In the genomic region with DNA sequence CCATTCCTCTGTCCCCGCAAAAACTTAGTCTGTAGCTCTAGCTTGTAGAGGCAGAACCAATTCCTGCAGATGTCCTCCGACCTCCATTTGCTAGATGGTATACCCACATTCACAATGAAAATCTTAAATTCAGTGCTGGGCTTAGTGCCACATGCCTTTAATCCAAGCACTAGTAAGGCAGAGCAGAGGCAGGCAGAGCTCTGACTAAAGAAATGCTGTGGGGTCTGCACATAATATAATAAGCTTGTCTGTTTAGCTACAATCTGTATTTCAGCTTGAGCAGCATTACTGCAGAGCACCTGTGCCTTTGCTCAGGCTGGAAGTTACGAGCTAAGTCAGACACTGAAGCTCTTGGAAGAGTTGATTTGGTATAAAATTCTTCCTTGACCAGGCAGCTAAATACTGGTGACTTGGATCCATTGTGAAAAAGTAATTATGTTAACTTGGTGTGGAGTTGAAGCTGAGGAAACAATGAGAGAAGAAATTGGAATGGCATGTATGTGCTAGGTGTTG, we compare ENCODE assay signal across 27 mouse cellular contexts. TPM values are rescaled to one million over a fixed set of nuclear protein-coding genes. Genes with fewer than 3 reads are reported as not detected.
DNase-seq lines count a peak whose midpoint lies in the region; ATAC-seq and TF ChIP-seq lines count a peak whose summit lies in the region.
"Had no signal": no experiment of that assay in that cellular context is flagged by ENCODE, and none has a peak within 500 bp of the region (broad histone marks: within the 10 kb centered on the region; RNA-seq: fewer than 3 reads in every experiment).

No protein-coding gene starts in this region.

- H3K4me2 ChIP-seq in neural tube, embryonic 15.5 days, result no peak overlapping the region
- H3K4me2 ChIP-seq in forebrain, postnatal 0 days (ENCODE audit: low read depth), result no peak overlapping the region
- H3K4me2 ChIP-seq: limb, embryonic 15.5 days; liver, embryonic 15.5 days; midbrain, embryonic 12.5 days; stomach, embryonic 15.5 days had no signal

- peaks cover 3% of the 10 kb centered on the region; the same call in 1 of the 2 replicates for H3K4me1 ChIP-seq in neural tube, embryonic 15.5 days
- no peaks in the 10 kb centered on the region for H3K4me1 ChIP-seq in forebrain, postnatal 0 days (ENCODE audit: insufficient read depth)
- H3K4me1 ChIP-seq: limb, embryonic 15.5 days; midbrain, embryonic 12.5 days; stomach, embryonic 15.5 days had no signal

- peaks cover 72% of the 10 kb centered on the region for H3K36me3 ChIP-seq in neural tube, embryonic 15.5 days
- peaks cover 74% of the 10 kb centered on the region for H3K36me3 ChIP-seq in forebrain, postnatal 0 days (ENCODE audit: insufficient read depth)

- H3K9me3 ChIP-seq in neural tube, embryonic 15.5 days (replicated peaks), result no peaks in the 10 kb centered on the region
- H3K9me3 ChIP-seq in forebrain, postnatal 0 days (ENCODE audit: low read length), result no peaks in the 10 kb centered on the region
- H3K9me3 ChIP-seq: limb, embryonic 15.5 days; liver, embryonic 15.5 days; midbrain, embryonic 12.5 days; stomach, embryonic 15.5 days had no signal

- H3K27me3 ChIP-seq in neural tube, embryonic 15.5 days (replicated peaks), result no peaks in the 10 kb centered on the region
- no peaks in the 10 kb centered on the region for H3K27me3 ChIP-seq in forebrain, postnatal 0 days (ENCODE audit: insufficient read depth, low read length)
- H3K27me3 ChIP-seq: CH12.LX; limb, embryonic 15.5 days; liver, embryonic 15.5 days; midbrain, embryonic 12.5 days; stomach, embryonic 15.5 days had no signal

- TF ChIP-seq CTCF in forebrain, postnatal 0 days (IDR thresholded peaks at IDR 0.05; ENCODE audit: low read depth), result no peak

- no peak overlapping the region for H3K9ac ChIP-seq in neural tube, embryonic 15.5 days (replicated peaks)
- H3K9ac ChIP-seq in forebrain, postnatal 0 days, result no peak overlapping the region
- H3K9ac ChIP-seq: limb, embryonic 15.5 days; liver, embryonic 15.5 days; midbrain, embryonic 12.5 days; stomach, embryonic 15.5 days had no signal

- no peak overlapping the region; the same call in 1 of the 2 replicates for H3K27ac ChIP-seq in neural tube, embryonic 15.5 days (replicated peaks)
- H3K27ac ChIP-seq in forebrain, postnatal 0 days (ENCODE audit: low read depth, low read length), result no peak overlapping the region
- H3K27ac ChIP-seq: layer of hippocampus, adult 2 months; limb, embryonic 15.5 days; liver, embryonic 15.5 days; midbrain, embryonic 12.5 days; stomach, embryonic 15.5 days had no signal

- WGBS in neural tube, embryonic 15.5 days, result 81% methylated on average over 3 of the region's 3 CpGs
- WGBS in forebrain, postnatal 0 days, result 72% methylated on average over 3 of the region's 3 CpGs

- peak; percentile 12 for DNase-seq in heart, adult 11 months
- DNase-seq in heart, postnatal 36 days, result no peak
- DNase-seq in neural tube, embryonic 10.5 days (ENCODE audit: extremely low spot score, low spot score), result peak; percentile 24
- DNase-seq in forebrain, postnatal 0 days, result peak; percentile 24
- no peak for DNase-seq in left cerebral cortex, postnatal 4 days
- no peak for DNase-seq in thymus, postnatal 14 days
- DNase-seq: cerebellum, adult 2 months; cerebellum, postnatal 36 days; gastrocnemius, postnatal 10 days; kidney, adult 11 months; kidney, postnatal 14 days; layer of hippocampus, postnatal 36 days; lung, postnatal 10 days; right cerebral cortex, postnatal 25 days; thymus, adult 18-20 months had no signal

- no peak for ATAC-seq in neural tube, embryonic 15.5 days (ENCODE audit: low FRiP score)
- ATAC-seq in forebrain, postnatal 0 days, result peak; percentile 12; the same call in 1 of the 2 replicates

- no peak overlapping the region for H3K4me3 ChIP-seq in neural tube, embryonic 15.5 days (replicated peaks)
- H3K4me3 ChIP-seq in forebrain, postnatal 0 days (ENCODE audit: low read depth, low read length), result no peak overlapping the region
- H3K4me3 ChIP-seq: layer of hippocampus, adult 2 months; limb, embryonic 15.5 days; liver, embryonic 15.5 days; midbrain, embryonic 12.5 days; stomach, embryonic 15.5 days had no signal

- intact Hi-C loops in heart, postnatal 36 days (cut with DNase I), result loop anchor here (10.0 kb wide), 1 partner anchor 1328 kb away; no protein-coding TSS in a partner anchor
- intact Hi-C loops in left cerebral cortex, postnatal 4 days (cut with DNase I), result loop anchor here (10.0 kb wide), 1 partner anchor 92 kb away; a partner anchor contains a TSS

RNA-seq across cellular contexts. Expression of a gene that starts 10.4 kb away (rescaled TPM):
- 100 to 1,000 TPM in 1 of 2 experiments, 10 to 100 TPM in 1; 97.8 to 106 TPM for total RNA-seq in heart, postnatal 36 days (2021)
- polyA plus RNA-seq in neural tube, embryonic 15.5 days (2015; fragmentation: Nextera tagmentation; extraction: Ambion mirVana), result 390 and 401 TPM in 2 replicates
- total RNA-seq in forebrain, postnatal 0 days (2014; rRNA removed), result 325 and 407 TPM in 2 replicates
- 297 and 302 TPM in 2 replicates for polyA plus RNA-seq in forebrain, postnatal 0 days (2015; fragmentation: Nextera tagmentation; extraction: Ambion mirVana)
- 100 to 1,000 TPM; 508 to 515 TPM for total RNA-seq in left cerebral cortex, postnatal 4 days (2021)

RNA-seq across cellular contexts. Expression of a gene that starts 33.0 kb away (rescaled TPM):
- not detected for total RNA-seq in heart, postnatal 36 days (2021)
- polyA plus RNA-seq in neural tube, embryonic 15.5 days (2015; fragmentation: Nextera tagmentation; extraction: Ambion mirVana), result 0.55 and 1.8 TPM in 2 replicates
- total RNA-seq in forebrain, postnatal 0 days (2014; rRNA removed), result 0.38 TPM in 1 of 2 replicates, not detected in the other
- polyA plus RNA-seq in forebrain, postnatal 0 days (2015; fragmentation: Nextera tagmentation; extraction: Ambion mirVana), result 0.64 and 1.2 TPM in 2 replicates
- total RNA-seq in left cerebral cortex, postnatal 4 days (2021), result not detected
- total RNA-seq: CH12.LX; gastrocnemius, postnatal 10 days; heart, adult 8-10 months; hematopoietic stem cell, adult 5-6 weeks; layer of hippocampus, postnatal 36 days; left cerebral cortex, postnatal 14 days; monocyte, adult 5-6 weeks had no signal
- polyA plus RNA-seq: liver, embryonic 15.5 days; midbrain, embryonic 12.5 days; spleen, adult 2 months had no signal

RNA-seq across cellular contexts. Expression of a gene that starts 43.7 kb away (rescaled TPM):
- total RNA-seq in heart, postnatal 36 days (2021), result 10 to 100 TPM; 29.8 to 29.9 TPM
- 21.8 and 25.1 TPM in 2 replicates for polyA plus RNA-seq in neural tube, embryonic 15.5 days (2015; fragmentation: Nextera tagmentation; extraction: Ambion mirVana)
- total RNA-seq in forebrain, postnatal 0 days (2014; rRNA removed), result 20.5 and 22.6 TPM in 2 replicates
- polyA plus RNA-seq in forebrain, postnatal 0 days (2015; fragmentation: Nextera tagmentation; extraction: Ambion mirVana), result 18.3 and 25.0 TPM in 2 replicates
- 10 to 100 TPM; 21.3 to 22.5 TPM for total RNA-seq in left cerebral cortex, postnatal 4 days (2021)

Comparison
In these comparisons a context has a peak if more than half of its experiments do, and no peak if none do; other contexts are left out.
1. DNase-seq: peak in heart, adult 11 months (single experiment), neural tube, embryonic 10.5 days (single experiment) and forebrain, postnatal 0 days (single experiment); none in heart, postnatal 36 days (0 of 2), left cerebral cortex, postnatal 4 days (single experiment) and thymus, postnatal 14 days (single experiment).